Mouse (Mus musculus): ENCODE measurements around the gene Dmrtb1.

Dmrtb1 gene

DNA sequence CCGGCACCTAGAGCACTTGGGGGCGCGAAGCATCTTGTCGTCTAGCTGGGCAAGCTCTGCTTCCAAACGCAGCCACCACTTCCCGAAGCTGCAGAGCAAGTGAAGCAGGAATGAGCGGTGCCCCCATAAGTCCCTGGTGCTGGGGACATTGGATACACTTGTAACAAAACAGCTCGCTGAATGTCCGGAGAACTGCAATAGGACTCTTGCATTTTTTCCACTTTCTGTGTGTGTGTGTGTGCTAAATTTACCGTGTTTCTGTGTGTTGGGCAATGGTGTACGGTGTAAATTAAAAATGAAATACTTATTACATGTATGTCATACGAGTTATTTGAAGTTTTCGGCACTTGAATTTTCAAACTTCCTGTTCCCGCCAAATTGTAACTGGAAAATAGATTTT is at the start of gene Dmrtb1:
Dmrtb1 (minus strand) TSS at position 101 of the 400 bp plus-strand sequence.
- DNase-seq (ENCODE audit: low read depth, low spot score): no peak

GRCm38 (mm10) chr4:107733603-107734002 is 49.6 kb upstream of the Dmrtb1 start:
- DNase-seq (ENCODE audit: low read depth, low spot score): no peak

- DNase-seq (ENCODE audit: low read depth, low spot score): no peak
Observed at GRCm38 (mm10) chr4:107732624-107733023, 48.6 kb upstream of the Dmrtb1 start.

DNA sequence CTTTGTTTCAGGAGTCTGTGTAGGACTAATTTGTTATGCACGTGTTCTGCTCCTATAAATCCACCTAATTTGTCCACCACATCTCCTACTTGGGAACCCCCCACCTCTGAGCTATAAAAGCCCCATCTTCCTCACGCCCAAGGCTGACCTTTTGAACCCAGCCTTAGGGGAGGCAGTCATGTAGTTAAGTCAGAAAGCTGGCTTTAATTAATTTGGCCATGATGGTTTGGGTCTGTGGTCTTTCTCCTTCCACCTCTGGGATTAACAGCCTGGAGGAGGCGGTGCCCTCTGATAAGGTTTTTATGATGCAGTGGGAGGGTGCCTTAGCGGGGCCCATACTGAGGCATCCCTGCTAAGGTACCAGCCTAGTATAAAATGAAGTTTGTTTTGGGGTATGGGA is 48.2 kb upstream of the Dmrtb1 start:
- DNase-seq (ENCODE audit: low read depth, low spot score): no peak

GRCm38 (mm10) chr4:107731088-107731465 is 47.0 kb upstream of the Dmrtb1 start:
- no peak for DNase-seq (ENCODE audit: low read depth, low spot score)

- DNase-seq (ENCODE audit: low read depth, low spot score): no peak
Observed at GRCm38 (mm10) chr4:107730391-107731087, 46.5 kb upstream of the Dmrtb1 start.

GRCm38 (mm10) chr4:107725432-107725831 is 41.4 kb upstream of the Dmrtb1 start:
- DNase-seq (ENCODE audit: low read depth, low spot score): no peak

GRCm38 (mm10) chr4:107720043-107720830 is 36.2 kb upstream of the Dmrtb1 start:
- no peak for DNase-seq (ENCODE audit: low read depth, low spot score)

DNA sequence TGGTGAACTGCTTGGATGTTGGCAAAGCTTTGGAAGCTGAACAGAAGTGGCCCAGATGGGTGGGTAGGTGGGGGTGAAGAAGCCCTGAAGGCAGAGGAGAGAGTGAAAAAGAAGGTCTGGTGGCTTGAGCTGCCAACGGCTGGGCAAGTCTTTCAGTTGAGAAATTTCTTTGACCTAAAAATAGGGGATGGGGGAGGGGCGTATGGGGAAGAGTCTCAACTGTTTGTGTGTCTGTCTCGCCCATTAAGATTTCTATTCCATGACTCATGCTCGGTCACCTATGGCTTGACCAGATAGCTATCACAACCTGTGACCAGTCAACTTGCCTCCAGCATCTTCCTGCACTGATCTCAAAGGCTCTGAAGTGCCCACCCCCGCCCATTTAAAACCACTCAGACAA is 35.1 kb upstream of the Dmrtb1 start:
- DNase-seq (ENCODE audit: low read depth, low spot score): no peak

DNA sequence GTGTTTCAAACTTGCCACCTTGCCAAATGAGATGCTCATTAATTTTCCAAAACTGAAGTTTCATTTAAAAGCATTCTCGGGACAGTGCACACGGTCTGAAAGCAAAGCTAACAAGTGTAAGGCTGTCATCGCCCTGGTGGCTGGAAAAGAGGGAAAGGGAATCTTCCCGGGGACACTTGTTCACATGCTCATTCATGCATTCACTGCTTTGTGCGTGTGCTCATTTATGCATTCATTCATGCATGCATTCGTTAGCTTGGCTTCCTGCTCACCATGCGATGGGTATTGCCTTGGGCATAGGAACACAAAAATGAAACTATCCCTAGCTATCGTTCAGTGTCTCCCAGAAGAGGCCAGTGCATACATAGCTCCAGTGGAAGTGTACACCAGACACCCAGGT is 34.7 kb upstream of the Dmrtb1 start:
- no peak for DNase-seq (ENCODE audit: low read depth, low spot score)

GRCm38 (mm10) chr4:107717718-107718313 is 33.8 kb upstream of the Dmrtb1 start:
- DNase-seq (ENCODE audit: low read depth, low spot score): no peak

DNA sequence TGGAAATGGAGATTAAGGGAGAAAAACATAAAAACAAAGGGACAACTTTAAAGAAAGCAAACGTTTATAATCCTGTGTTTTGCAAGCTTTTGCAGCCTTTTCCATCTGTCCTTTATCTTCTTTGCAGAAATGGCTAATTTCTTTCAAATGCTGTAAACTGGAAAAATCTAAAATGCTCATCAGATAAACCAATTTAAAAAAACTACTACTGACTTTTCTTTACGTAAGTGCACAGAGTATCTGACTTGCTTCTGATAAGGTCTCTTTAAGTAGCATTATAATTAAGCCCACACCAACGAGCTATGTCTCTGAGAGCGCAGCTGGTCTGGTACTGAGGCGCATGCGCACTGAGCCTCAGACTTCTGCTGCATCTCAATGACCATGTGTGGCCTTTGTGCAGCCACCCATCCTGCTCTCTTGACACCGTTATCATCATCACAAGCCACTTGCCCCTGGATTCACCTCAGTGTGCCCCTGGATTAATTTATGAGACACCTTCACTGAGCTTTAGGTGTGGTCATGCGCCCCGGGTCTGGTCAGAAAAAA is 32.8 kb upstream of the Dmrtb1 start:
- DNase-seq (ENCODE audit: low read depth, low spot score): no peak

GRCm38 (mm10) chr4:107706884-107707283 is 22.9 kb upstream of the Dmrtb1 start:
- no peak for DNase-seq (ENCODE audit: low read depth, low spot score)

DNA sequence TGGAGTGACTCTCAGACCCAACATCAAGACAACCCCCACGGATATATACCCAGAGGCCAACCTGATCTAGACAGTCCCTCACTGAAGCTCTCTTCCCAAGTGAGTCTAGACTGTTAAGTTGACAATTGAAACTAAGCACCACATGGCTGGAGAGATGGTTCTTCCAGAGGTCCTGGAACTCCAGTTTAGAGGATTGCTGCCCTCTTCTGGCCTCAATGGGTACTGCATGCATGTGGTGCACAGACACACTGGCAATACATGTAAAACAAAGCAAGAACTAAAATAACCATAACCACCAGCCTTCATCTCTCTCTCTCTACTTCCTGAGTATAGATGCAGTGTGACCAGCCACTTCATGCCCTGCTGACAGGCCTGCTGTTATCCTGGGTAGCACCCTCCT is 20.2 kb upstream of the Dmrtb1 start:
- no peak for DNase-seq (ENCODE audit: low read depth, low spot score)

DNA sequence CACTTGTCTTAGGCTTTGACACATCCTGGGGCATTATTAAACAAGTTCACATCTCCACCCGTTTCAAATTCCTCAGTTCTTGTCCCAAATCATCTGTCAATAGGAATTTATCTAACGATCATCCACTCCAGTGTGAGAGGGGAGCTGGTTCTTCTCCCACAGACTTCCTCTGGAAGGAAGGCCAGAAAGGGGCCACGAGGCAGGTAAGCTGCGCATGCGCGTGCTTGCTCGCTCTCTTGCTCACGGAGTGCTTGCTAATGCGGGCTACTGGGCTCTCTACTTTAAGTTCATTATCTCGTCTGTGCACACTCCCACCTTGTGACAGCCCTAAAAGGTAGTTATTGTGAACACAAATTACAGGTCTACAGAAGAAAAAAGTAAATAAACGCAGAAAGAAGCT is 17.6 kb upstream of the Dmrtb1 start:
- DNase-seq (ENCODE audit: low read depth, low spot score): no peak

DNA sequence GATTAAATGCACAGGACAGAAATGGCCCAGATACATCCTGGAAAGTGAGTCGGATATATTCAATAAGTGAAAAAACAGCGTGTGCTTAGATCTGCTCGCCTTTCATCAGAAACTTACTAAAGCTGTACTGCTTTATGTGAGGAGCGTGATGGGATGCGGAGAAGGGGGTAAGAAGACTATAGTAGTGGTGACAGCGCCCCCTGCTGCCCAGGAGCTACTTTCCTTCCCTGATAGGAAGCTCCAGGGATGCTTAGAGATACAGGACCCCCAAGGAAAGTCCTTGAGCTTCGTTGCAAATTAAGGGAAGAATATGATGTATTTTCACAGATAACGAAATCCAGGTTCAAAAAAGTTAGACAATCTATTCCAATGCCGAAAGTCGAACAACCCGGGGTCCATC is 17.1 kb upstream of the Dmrtb1 start:
- no peak for DNase-seq (ENCODE audit: low read depth, low spot score)

GRCm38 (mm10) chr4:107699271-107699670 is 15.2 kb upstream of the Dmrtb1 start:
- DNase-seq (ENCODE audit: low read depth, low spot score): no peak

DNA sequence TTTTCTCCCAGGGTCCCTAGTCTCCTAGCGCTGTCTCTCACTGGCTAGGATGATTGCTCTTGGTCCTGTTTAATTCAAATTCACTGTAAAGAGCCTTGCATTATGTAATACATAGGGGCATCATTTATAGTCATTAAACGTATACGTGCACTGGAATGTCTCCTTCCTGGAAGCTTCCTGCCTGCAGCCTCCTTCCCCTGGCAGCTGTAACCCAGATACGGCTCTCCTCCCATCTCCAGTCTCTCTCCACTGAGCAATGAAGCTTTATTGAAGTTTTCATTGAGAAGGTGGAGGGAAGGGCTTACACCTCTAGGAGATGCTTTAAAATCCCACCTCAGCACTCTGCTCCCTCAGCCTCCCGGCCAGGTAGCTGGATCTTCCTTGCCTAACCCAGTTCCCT is 9.8 kb upstream of the Dmrtb1 start:
- DNase-seq (ENCODE audit: low read depth, low spot score): no peak

DNA sequence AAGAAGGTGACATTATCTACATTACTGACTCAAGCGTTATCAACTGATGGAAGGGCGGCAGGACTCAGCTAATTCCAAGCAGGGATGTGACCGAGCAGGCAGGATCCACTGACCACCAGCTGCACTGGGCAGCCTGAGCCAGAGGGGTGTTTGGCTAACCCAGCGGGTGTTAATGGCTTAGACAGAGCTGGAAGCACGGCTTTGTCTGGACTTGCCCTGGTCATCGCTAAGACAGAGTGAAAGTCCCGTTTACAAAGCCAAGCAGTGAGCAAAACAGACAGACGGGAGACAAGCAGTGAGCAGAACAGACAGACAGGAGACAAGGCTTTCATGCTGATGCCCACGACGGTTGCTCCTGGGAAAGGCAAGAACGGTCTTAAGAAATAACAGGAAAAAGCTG is 4.2 kb upstream of the Dmrtb1 start:
- DNase-seq (ENCODE audit: low read depth, low spot score): no peak

- no peak for DNase-seq (ENCODE audit: low read depth, low spot score)
Observed at GRCm38 (mm10) chr4:107687127-107687526, 3.1 kb upstream of the Dmrtb1 start.

- DNase-seq (ENCODE audit: low read depth, low spot score): no peak
Observed at GRCm38 (mm10) chr4:107683006-107683756, 849 bp downstream of the Dmrtb1 start.

Data from WW6 (cell line).